Mouse (Mus musculus): ENCODE results near the gene Wif1.

The Wif1 gene

GRCm38 (mm10) chr10:121070742-121071141 is 37.0 kb downstream of the Wif1 start:
- no peak for DNase-seq

DNA sequence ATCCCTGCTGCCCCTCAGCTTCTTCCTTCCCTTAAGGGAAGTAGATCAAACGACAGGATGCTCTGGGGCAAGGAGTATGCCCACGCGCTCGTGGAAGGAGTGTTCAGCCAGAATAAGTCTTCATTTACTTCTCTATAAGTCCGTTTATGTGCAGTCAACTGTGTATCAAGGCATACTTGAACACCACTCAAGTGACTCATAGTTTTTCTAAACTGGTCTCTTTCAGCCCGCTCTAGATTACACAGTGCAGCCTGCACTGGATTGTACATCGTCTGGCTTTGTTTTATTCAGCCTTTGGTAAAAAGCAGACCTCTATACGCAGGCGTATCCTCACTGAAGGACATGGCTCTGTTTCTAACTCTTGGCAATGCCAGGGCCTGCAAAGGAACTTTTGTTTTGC is 46.7 kb downstream of the Wif1 start:
- no peak for DNase-seq

DNA sequence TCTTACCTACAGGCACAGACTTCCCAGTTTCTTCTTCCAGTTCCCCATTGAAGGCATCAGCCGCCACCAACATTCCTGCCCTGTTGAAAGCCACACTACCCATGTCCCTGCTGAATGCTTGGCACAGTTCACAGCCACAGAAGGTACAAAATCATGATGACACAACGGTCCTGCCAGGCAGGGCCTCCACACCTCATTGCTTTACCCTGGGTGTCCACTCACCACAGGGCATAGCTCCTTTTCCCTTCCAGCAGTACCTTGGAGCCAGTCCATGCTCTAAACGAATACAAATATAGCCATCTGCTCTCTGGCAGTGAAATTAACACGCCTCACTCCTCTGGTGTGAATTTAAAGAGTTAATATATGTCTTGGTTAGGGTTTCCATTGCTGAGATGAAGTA is 49.1 kb downstream of the Wif1 start:
- DNase-seq, result no peak

DNA sequence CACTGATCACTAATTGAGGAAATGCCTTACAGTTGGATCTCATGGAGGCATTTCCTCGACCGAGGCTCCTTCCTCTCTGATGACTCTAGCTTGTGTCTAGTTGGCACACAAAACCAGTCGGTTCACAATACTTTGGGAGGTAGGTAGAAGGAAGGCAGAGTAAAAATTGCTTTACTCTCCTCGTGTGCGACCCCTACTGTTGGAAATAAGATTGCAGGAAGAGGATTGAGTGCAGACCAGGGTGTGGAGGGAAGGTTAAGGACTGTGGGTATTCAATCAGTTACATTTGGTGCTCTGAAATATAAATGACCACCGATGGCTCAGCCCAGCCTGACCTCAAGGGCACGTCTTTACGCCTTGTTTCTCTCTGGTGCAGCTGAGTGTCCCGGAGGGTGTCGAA is 49.8 kb downstream of the Wif1 start:
- no peak for DNase-seq

DNA sequence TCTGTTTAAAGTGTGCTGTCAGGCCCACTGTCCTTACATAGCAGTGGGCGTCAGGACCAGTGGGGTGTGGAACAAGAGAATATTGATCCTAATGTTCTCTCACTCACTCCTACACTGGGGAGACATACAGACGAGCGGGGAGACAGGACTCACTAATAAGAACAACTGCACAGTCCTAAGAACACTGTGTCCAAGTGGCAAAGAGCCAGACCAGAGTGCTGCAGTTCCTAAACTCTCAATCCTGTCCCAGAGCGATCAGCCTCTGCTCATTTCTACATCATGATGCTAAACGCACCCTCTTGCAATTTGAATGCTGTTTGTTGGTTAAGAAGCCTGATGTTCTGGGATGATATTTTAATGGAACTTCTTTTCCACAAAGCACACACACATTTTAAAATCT is 54.9 kb downstream of the Wif1 start:
- no peak for DNase-seq

DNA sequence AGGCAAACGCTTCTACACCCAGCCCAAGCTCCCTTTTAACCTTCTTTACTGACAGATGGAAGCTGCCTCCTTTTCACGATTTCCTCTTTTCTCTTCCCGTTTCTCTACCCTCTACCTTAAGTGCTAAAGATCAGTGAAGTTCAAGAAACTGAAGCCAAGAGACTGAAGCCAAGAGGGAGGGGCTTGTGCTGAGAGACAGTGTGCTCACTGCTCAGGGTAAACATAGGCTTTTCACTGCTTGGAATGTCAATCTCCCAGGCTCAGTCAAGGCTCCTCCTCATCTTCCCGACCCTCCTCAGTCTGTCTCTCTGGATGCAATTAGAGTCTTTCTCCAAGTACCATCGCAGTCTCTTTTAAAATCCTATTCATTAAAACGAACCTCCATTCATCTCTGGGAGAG is 55.6 kb downstream of the Wif1 start:
- no peak for DNase-seq

DNA sequence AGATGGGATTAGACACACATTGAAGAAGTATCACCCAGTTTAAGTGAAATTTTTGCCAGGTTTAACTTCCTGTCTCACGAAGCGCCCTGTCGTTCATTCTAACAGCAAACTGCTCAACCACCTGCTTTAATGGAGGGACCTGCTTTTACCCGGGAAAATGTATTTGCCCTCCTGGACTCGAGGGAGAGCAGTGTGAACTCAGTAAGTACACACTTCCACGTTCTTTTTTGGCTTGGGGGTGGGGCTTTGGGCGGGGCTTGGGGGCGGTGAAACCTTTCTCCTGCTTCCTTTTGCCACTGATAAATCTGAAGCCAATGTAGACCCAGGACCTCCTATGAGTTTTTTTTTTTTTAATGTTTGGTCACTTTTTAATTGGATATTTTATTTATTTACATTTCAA is 56.2 kb downstream of the Wif1 start:
- DNase-seq, result no peak

GRCm38 (mm10) chr10:121095948-121096347 is 62.2 kb downstream of the Wif1 start:
- no peak for DNase-seq

DNA sequence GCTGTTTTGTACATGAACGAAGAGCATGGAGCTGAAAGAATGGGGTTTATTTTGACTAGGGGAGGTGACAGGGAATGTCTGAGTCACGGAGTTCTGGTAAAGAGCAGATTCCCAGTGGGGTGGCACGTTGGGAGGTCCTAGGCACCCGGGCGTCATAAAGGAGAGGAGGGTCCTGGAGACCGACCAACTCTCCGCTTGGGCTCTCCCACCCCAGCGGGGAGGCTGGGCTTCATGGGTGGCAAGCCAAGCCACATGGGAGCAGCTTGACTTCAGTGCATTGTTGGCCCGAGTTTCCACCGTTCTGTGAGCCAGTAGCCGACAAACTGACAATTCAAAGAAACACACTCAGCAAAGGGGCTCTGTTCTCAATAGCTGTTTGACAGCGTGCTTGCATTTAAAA is 64.5 kb downstream of the Wif1 start:
- DNase-seq, result peak; percentile 12

DNA sequence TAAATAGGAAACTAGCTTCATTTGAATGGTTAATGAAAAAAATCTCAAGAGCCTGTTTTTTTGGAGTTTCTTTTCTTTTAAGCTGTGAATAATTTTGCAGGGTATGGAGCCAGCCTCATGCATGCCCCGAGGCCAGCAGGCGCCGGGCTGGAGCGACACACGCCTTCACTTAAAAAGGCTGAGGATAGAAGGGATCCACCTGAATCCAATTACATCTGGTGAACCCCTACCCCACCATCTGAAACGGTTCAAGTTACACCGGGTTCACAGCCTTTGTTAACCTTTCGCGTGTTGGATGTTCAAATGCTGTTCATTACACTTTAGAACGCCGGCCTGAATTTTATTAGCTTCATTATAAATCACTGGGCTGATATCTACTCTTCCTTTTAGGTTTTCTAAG is 65.9 kb downstream of the Wif1 start:
- DNase-seq, result no peak

GRCm38 (mm10) chr10:121116115-121116514 is 82.4 kb downstream of the Wif1 start:
- no peak for DNase-seq

GRCm38 (mm10) chr10:121116636-121117035 is 82.9 kb downstream of the Wif1 start:
- DNase-seq, result no peak

DNA sequence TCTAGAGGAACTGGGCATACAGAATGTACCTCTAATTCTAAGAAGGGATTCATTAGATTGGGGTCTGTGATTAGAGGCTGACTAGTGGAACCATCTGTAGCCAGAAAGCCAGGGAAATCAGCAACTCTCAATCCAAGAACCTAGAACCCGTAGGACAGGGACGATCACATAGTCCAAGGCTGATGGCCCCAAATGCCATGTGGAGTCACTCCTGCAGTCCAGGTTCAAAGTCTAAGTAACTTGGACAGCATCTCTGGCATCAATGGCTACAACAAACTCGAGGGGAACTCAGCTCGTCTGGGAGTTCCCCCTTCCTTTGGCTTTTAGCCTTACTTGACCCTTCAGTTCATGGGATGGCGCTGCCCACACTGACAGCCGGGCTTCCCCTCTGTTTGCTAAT is 87.0 kb downstream of the Wif1 start:
- no peak for DNase-seq

GRCm38 (mm10) chr10:121124481-121124880 is 90.7 kb downstream of the Wif1 start:
- peak; percentile 20 for DNase-seq

- peak; percentile 32 for DNase-seq
Measured at GRCm38 (mm10) chr10:121129000-121129925, 95.5 kb downstream of the Wif1 start.
